Mouse (Mus musculus): Measurements from ENCODE around the gene Nhlh1.

DNA sequence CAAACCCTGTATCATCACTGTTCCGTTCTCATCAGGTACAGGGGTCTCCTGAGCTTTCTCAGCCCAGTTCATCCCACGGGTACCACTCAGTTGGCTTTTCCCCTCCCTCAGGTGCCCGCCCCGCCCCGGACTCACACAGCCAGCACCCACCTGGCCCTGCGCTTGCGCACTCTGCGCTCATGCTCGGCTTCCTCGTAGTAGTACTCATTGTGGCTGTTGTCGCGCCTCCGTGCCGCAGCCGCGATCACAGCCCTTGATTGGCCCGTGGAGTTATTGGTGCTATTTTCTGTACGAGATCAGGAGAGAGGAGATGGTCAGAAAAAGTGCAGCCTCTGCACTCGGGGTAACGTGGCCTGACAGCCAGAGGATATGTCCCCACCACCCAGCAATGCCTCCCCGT is 49.6 kb downstream of the Nhlh1 start:
- TF ChIP-seq TCF12 (IDR thresholded peaks at IDR 0.05; ENCODE audit: insufficient read depth, poor library complexity, severe bottlenecking) (no peak), MYOG (IDR thresholded peaks at IDR 0.05; ENCODE audit: control insufficient read depth in 1 of 3, insufficient read depth in 1 of 3, insufficient read length in 2 of 3, low read depth in 2 of 3) (no peak), POLR2A (IDR thresholded peaks at IDR 0.05; ENCODE audit: insufficient read length, low read depth) (no peak), TCF3 (IDR thresholded peaks at IDR 0.05; ENCODE audit: insufficient read length, low read depth) (no peak), POLR2AphosphoS2 (IDR thresholded peaks at IDR 0.05; ENCODE audit: insufficient read length, low read depth) (no peak), SRF (IDR thresholded peaks at IDR 0.05; ENCODE audit: control insufficient read depth, insufficient read length, low read depth) (no peak), MYOD1 (IDR thresholded peaks at IDR 0.05; ENCODE audit: control insufficient read depth in 1 of 3, insufficient read length in 2 of 3, low read depth in 2 of 3) (no peak)

All from myocyte (in vitro differentiated cells).